Mouse (Mus musculus) embryonic stem cell, embryonic (primary cell): Measurements from ENCODE around the gene Mx1.

Source experiments
- CTCF ChIA-PET, 4 experiments: fragments of 300-600 bp in 2 of 4; fragments of 350-600 bp in 2 of 4; sonication (Branson Sonifier 250); formaldehyde crosslinking; loops; one replicate each; lab custom pipeline; 2022; ENCODE audit warnings: inconsistent platforms in 2 of 4; lab: Charles Lee
- POLR2A ChIA-PET, 4 experiments: fragments of 300-600 bp in 2 of 4; fragments of 350-600 bp in 2 of 4; sonication (Branson Sonifier 250); formaldehyde crosslinking; loops; one replicate each; lab custom pipeline; 2022; ENCODE audit warnings: antibody characterized with exemption in 4 of 4, inconsistent platforms in 1 of 4; lab: Charles Lee

Gene Mx1

DNA sequence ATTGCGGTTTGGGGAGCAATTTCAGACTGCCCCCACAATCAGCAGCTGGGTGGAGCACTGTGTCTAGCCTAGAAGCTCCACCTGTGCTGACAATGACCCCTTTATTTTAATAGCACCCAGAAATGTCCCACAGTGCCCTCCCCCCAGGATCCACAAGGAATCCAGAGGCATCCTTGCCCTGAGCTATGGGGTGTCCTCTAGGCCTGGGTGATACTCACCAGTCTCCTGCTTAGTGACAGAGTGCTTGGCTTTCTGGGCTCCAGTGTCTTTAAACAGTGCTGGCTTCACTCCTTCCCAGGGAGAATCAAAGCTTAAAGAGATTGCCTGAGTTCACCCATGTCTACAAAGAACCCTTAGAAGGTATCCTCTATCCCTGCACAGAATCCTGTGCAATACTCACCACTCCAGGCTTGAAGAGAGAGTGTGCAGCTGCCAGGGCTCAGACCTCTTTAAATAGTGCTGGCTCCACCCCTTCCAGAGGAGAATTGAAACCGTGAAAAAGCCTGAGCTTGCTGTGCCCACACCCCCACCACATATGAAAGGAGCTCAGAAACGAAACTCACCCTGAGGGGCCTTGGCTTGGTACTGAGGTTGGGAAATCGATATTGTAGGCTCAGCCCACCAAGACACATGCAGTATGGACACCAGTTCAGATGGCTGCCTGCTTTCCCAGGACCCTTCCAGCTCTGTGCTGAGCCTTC lies at the start of gene Mx1:
Gene Mx1, minus strand, starts transcription at position 427 of the 701 bp plus-strand sequence.
- ChIA-PET CTCF (interaction anchor here in 2 of 4 experiments (0.5 to 0.9 kb wide), 2 partner anchors 9 to 25 kb away, joined by 3 read pairs; no protein-coding TSS in a partner anchor), POLR2A (interaction anchor here in 2 of 4 experiments (0.8 to 1.6 kb wide), 2 partner anchors 73 to 389 kb away, joined by 3 to 4 read pairs; partner anchors contain the start of gene Prdm15 (in 1 of the 2))

DNA sequence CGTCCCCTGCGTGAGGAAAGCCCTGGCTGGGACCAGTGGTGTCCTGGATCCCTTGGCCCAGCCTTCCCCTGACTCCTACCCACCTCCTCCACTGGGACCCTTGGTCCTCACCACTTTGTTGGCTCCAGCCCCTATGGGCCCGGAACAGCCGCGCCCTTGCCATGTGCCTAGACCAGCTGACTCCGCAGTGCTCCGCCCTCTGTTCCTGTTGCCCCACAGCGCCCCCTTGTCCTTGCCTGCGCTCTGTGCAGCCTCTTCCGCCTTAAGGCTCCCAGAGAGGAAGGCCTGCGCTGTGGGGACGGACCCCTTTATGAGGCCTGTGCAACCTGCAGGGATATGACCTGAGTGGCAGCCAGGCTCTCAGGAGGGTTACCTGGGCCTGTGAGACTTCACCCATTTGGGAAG lies 49.6 kb upstream of the Mx1 start:
- CTCF ChIA-PET, result interaction anchor here in 2 of 4 experiments (0.6 to 1.7 kb wide), 4 partner anchors 9 to 199 kb away, joined by 3 to 7 read pairs (median 3); no protein-coding TSS in a partner anchor
- POLR2A ChIA-PET, result interaction anchor here in 1 of 4 experiments (0.8 kb wide), 1 partner anchor 200 kb away, joined by 3 read pairs; no protein-coding TSS in a partner anchor

DNA sequence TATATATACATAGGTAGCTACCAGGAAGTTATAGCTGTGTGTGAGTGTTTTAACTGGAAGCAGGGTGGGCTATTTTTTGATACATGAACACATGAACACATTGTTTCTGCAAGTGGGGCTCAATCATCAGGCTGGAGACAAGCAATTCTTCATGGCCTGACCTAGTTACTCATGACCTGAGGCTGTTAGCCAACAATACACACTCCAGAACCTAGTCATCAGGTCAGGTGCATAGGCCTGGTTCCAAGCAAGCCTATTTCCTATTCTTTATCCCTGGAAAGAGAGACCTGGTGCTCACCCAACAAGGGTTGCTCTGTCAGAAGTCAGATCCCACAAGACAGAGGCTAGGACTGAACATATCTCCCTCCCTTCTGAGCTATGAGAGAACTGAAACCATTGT lies 48.8 kb upstream of the Mx1 start:
- POLR2A ChIA-PET, result interaction anchor here in 1 of 4 experiments (1.1 kb wide), 1 partner anchor 69 kb away, joined by 3 read pairs; no protein-coding TSS in a partner anchor
- CTCF ChIA-PET, result interaction anchor here in 1 of 4 experiments (0.6 to 1.7 kb wide), 2 partner anchors 62 to 199 kb away, joined by 3 to 7 read pairs; no protein-coding TSS in a partner anchor

DNA sequence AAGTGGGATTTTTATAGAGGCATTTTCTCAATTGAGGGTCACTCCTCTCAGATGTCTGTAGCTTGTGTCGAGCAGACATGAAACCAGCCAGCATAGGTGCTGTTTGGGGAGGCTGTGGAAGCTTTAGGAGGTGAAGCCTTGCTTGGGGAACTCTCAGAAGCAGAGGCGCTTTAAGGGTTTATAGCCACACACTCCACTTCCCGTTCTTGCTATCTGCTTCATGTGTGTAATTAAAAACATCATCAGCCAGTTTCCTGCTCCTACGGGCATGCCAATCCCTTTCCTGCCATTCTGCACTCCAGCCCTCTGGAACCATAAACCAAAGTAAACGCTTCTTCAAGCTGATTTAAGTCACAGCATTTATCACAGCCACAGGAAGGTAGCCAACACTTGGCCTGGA lies 48.1 kb upstream of the Mx1 start:
- ChIA-PET POLR2A (interaction anchor here in 1 of 4 experiments (1.1 kb wide), 1 partner anchor 70 kb away, joined by 3 read pairs; no protein-coding TSS in a partner anchor), CTCF (interaction anchor here in 1 of 4 experiments (0.6 kb wide), 1 partner anchor 61 kb away, joined by 3 read pairs; no protein-coding TSS in a partner anchor)

DNA sequence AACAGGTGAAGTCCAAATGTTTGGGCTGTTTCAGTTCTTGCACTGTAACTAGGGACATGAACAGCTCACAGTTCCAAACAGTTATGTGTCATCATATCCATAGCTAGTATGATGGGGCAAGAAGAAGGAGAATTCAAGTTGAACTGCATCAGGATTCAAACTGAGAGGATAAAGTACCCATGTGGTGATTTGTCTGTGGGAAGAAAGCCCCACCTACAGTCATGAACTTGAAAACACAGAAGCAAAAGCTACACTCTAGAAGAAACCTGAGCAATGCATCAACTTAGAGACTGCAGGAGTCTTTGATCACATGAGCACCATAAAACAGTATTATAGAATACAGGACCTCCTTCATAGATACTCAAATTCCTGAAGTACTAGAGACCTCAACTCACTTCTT lies 45.1 kb upstream of the Mx1 start:
- POLR2A ChIA-PET, result interaction anchor here in 1 of 4 experiments (0.8 kb wide), 1 partner anchor 9 kb away, joined by 3 read pairs; no protein-coding TSS in a partner anchor
- CTCF ChIA-PET, result interaction anchor here in 1 of 4 experiments (1.3 kb wide), 1 partner anchor 195 kb away, joined by 6 read pairs; no protein-coding TSS in a partner anchor

DNA sequence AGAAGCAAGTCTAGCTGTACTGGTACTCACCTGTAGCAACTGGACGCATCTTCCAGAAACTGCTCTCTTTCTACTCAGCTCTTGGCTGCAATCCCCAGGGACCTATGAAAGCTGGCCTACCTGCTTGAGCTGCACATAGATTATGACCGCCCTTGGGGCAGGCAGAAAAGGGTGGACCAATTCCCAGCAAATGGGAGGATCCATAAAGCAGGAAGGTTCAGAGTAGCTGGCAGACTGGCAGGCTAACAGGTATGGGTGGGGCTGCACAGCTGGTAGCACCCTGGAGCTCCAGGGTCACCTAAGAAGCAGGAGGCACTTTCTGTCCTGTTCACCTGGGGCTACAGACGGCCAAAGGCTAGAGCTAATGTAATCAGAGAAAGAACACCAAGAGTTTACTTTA lies 42.1 kb upstream of the Mx1 start:
- ChIA-PET POLR2A (interaction anchor here in 1 of 4 experiments (1.2 kb wide), 1 partner anchor 56 kb away, joined by 3 read pairs; no protein-coding TSS in a partner anchor), CTCF (interaction anchor here in 3 of 4 experiments (1.3 to 2.0 kb wide), 3 partner anchors 191 to 192 kb away, joined by 3 to 5 read pairs (median 4); no protein-coding TSS in a partner anchor)

DNA sequence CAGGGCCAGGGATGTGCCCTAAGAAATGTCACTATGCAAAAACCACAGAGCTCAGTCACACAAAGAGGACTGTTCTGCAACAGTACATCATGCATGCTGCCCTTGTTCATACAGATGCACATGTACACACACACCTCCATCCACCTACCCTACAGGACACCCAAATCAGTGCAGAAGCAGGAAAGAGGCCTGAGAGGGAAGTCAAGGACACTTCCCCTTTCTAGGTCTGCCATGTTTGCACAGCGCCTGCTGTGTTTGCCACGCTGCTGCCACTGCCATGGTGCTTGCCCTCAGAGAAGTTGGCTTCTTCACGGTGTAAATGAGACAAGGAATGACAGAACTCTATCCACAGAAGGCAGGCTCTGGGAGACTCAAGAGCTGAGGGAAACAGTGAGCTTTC lies 41.1 kb upstream of the Mx1 start:
- ChIA-PET POLR2A (no interaction called here), CTCF (interaction anchor here in 2 of 4 experiments (0.8 to 2.0 kb wide), 2 partner anchors 191 kb away, joined by 3 to 5 read pairs; no protein-coding TSS in a partner anchor)

DNA sequence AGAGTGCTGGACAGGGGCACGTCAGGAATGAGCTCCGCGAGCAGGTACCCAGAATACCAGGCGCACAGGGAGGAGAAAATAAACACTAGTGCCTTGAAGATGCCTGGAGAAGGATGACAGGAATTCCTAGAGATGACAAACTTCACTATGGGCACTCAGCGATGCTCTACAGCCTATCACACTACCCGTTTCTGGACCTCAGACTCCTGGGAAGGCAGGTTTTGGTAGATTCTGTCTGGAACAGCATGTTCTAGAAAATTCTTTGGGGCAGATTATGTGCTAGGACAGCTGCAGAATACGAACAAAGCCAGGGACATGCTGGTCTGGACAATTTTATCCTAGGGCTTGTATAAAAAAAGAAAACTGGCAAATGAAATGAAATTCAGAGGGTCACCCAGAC lies 38.2 kb upstream of the Mx1 start:
- ChIA-PET POLR2A (interaction anchor here in 1 of 4 experiments (1.2 kb wide), 1 partner anchor 12 kb away, joined by 3 read pairs; no protein-coding TSS in a partner anchor), CTCF (interaction anchor here in 1 of 4 experiments (1.1 kb wide), 1 partner anchor 11 kb away, joined by 3 read pairs; no protein-coding TSS in a partner anchor)

DNA sequence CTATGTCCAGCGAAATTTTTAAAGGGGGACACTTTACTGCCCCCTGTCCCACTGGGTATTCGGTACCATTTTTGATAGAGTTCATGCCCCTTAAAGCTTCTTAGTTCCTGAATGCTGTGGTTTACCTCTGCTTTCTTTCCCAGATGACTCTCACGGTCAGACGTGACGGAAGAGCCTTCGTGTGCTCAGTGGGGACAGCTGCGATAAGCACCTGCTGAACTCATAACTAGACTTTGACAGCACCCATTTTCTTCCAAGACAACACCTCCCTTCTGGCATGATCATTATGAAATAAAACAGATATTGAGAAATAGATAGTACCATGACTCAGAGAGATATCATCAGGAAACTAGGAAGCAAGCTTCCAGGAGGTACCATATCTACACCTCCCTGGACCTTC lies 36.7 kb upstream of the Mx1 start:
- ChIA-PET CTCF (interaction anchor here in 2 of 4 experiments (0.5 to 0.7 kb wide), 2 partner anchors 63 to 416 kb away, joined by 3 to 5 read pairs; no protein-coding TSS in a partner anchor), POLR2A (interaction anchor here in 1 of 4 experiments (1.3 to 2.4 kb wide), 2 partner anchors 9 to 12 kb away, joined by 3 to 9 read pairs; no protein-coding TSS in a partner anchor)

DNA sequence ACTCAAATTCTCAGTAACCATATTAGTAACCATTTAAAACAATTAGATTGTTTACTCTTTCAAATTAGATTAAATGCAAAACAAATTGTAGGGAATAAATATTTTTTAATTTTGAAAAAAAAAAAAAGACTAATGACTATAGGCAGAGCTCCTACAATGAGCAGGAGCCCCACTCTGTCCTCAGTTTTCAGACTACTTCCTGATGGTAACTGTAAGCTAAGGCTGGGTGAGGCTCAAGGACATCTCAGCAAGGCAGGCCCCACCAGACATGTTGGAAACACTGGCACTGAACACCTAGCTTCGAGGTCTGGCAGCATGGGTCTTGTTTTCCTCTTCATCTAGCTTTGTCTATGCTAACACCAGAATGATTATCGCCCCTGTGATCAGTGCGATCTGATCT lies 35.4 kb upstream of the Mx1 start:
- ChIA-PET POLR2A (interaction anchor here in 1 of 4 experiments (0.7 to 2.4 kb wide), 2 partner anchors 10 to 51 kb away, joined by 3 to 9 read pairs; no protein-coding TSS in a partner anchor), CTCF (interaction anchor here in 1 of 4 experiments (2.3 kb wide), 1 partner anchor 185 kb away, joined by 6 read pairs; no protein-coding TSS in a partner anchor)

DNA sequence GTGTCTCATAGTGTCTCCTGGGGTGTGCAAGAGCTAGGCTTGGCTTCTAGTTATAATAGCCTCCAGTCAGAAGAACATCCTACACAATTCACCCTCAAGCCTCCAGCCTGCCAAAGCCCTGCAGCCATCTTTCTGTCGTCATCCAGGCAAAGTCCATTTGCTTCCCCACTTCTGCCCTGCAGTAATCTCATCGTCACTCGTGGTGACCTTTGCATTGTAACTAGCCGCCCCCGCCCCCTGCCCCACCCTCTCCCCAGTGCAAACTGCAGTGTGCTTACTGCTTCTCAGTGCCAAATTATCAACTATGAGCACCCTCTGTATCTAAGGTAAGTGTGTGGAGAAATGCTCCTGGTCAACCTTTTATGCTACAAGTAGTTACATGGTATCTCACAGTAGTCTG lies 35.0 kb upstream of the Mx1 start:
- CTCF ChIA-PET, result interaction anchor here in 1 of 4 experiments (2.3 kb wide), 1 partner anchor 185 kb away, joined by 6 read pairs; no protein-coding TSS in a partner anchor
- POLR2A ChIA-PET, result interaction anchor here in 1 of 4 experiments (2.4 kb wide), 1 partner anchor 10 kb away, joined by 9 read pairs; no protein-coding TSS in a partner anchor

DNA sequence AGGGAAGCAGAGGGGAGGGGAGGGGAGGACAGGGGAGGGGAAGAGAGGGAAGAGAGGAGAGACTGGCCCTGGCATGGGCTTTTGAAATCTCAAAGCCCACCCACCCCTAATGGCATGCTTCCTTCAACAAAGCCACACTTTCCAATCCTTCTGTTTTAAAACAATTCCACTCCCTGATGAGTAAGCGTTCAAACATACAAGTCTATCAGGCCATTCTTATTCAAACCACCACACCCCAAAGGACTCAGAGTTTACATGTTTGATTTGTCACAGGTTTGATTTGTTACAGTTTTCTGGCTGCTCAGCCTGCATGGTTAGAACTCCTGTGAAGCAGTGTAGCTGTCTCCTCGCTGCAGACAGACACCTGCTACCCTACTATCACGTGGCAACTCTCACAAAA lies 33.3 kb upstream of the Mx1 start:
- POLR2A ChIA-PET, result interaction anchor here in 2 of 4 experiments (0.6 to 1.0 kb wide), 2 partner anchors 170 to 178 kb away, joined by 4 to 5 read pairs; no protein-coding TSS in a partner anchor
- CTCF ChIA-PET, result interaction anchor here in 1 of 4 experiments (1.0 kb wide), 1 partner anchor 27 kb away, joined by 3 read pairs; no protein-coding TSS in a partner anchor

DNA sequence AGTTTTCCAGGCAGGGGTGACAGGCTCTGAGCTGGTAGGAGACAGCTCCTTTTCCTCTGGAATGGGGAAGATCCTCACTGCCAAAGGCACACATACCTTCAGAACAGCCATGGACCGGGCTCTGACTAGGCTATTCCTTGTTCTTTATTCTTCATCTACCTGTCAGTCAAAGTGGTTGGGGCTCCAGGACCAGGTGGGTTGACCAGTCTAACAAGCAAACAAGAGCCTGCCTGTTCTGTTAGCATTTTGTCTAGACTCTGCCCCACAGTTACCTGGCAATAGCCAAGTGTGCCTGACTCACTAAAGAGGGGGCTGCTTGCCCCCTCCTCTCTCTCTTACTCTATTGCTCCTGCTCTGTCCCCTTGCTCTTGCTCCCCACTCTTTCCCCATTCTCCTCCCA lies 29.7 kb upstream of the Mx1 start:
- ChIA-PET POLR2A (no interaction called here), CTCF (no interaction called here)

DNA sequence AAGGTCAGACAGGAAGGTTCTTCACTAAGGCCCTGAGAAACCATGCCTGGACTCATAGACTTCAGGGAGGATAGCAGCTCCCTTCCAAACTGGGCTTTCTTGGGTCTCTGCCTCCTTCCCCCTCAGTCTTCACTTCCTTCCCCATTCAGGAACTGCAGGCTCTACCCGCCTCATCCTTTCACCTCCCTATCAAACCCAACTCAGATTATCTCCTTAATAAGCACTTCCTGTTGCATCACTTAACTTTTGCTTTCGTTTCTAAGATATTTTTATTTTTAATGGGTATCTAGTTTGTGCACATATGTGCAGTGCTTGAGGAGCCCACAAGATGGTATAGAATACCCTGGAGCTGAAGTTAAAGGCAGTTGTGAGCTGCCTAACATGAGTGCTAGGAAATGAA lies 15.9 kb upstream of the Mx1 start:
- CTCF ChIA-PET, result no interaction called here
- POLR2A ChIA-PET, result no interaction called here

DNA sequence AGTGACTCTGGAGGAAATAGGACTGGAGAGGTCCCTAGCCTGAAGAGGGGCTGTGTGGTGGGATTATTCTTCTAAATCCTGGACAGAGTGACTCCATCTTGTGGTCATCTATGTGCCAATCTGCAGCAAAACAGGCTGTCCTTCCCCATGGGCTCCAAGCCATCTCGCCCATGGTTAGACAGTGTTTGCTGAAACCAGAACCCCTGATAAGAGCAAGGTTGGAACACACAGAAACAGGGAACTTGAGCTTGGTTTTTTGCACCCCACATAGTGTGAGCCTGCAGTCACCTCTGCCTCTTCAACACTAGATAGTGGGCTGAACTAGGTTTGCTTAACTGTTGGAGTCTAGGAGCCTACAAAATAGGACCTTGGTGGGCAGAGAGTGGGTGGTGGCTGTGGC lies 13.8 kb upstream of the Mx1 start:
- ChIA-PET CTCF (no interaction called here), POLR2A (no interaction called here)

DNA sequence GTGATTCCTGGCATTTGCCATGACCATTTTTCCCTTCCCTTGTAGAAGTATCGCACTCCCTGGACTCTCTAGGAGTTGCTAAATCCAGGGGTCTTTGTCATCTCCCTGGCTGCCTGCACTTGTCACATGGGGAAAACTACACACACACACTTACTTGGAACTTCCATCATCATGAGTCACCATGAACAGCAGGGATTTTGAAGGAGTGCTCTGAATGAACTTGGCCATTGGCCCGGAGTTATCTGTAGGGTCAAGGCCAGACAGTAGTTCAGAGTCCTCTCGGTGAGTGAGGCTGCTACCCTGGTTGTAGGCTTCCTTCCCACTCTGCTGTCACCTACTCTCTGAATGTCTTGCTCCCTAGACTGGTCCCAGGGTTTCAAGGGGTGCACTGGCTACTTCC lies 12.9 kb upstream of the Mx1 start:
- ChIA-PET CTCF (no interaction called here), POLR2A (no interaction called here)

DNA sequence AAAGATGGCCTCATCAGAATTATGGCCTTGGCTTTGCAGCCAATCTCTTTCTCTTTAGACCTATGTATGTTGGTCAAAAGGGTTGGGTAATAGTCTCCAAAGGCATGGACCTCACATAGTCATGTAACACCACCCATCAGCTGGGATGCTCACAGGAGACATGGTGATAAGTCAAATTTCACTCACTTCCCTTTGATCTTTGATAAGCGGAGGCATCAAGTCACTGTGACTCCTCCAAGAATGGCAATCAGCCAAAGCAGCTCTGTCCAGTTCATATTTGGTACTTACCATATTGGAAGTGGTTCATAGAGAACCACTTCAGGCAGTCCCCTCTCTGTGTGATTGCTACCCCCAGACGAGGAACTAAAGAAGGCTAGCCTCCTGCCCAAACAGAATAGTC lies 12.0 kb upstream of the Mx1 start:
- ChIA-PET POLR2A (no interaction called here), CTCF (no interaction called here)

DNA sequence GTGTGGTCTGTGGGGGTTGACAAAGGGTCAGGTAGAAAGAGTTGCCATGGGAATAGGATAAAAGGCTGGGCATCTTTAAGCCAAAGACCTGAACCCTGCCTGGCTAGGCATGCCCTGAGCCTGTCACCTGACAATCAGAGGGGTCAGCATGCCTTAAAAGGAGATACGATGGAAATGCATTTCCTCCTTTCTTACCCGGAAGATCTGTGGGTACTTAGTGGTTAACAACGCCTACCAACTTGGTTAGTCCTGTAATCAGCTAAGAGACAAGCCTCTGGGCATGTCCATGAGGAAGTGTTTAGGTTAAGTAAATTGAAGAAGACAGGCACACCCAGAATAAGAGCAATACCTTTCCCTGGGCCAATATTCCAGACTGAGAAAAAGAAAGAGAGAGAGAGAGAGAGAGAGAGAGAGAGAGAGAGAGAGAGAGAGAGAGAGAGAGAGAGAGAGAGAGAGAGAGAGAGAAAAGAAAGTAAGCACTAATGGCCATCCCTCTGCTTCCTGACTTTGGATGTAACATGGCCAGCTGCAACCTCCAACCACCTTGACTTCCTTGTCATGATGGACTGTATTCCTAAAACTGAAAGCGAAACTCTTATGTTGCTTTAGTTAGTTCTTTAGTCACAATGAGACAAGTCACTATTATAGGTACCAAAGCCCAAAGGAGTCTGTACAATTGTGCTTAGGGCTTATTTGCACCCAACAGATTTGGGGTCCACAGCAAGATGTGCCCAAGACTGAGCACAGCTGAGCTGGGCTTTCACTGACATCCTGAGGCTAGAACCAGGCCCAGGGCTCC lies 5.5 kb upstream of the Mx1 start:
- POLR2A ChIA-PET, result no interaction called here
- CTCF ChIA-PET, result interaction anchor here in 3 of 4 experiments (0.7 to 1.8 kb wide), 4 partner anchors 24 to 299 kb away, joined by 4 to 15 read pairs (median 6); no protein-coding TSS in a partner anchor
